Mouse (Mus musculus) layer of hippocampus, adult 11-12 months (tissue): ENCODE results near the gene Fbxo17.

ENCODE experiments used
- DNase-seq: peaks from one replicate; pipeline ENCODE4 v3.0.0; 2022; ENCODE audit warnings: low spot score

Gene Fbxo17

DNA sequence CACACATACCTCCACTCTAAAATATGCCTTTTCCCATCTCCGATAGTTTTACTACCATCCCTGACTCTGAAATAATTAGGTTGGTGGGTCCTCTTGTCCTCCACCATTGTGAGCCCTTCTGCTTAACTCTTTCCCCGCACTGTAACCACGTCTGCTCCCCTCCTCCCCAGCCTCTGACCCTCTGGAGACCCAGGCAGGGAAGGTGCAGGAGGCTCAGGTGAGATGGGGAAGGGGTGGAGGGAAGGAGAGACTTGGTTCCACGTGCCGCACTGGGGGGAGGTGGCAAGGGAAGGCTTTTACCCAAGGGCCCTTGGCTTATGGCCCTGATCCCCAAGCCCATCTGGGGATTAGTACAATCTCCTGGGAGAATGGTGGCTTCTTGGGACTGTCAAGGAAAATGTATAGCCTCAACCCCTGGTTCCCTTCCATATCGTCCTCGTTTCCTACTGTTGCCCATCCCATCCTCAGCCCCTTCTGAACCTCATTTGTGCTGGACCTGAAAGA, 50.9 kb downstream of the Fbxo17 start, which contains the start of gene Nfkbib:
Gene Nfkbib (minus strand): TSS at position 51 of the 504 bp plus-strand sequence.
- no peak for DNase-seq

GRCm38 (mm10) chr7:28769414-28769958, 52.9 kb downstream of the Fbxo17 start:
- no peak for DNase-seq

- no peak for DNase-seq
Measured at GRCm38 (mm10) chr7:28770309-28770708, 53.7 kb downstream of the Fbxo17 start.

DNA sequence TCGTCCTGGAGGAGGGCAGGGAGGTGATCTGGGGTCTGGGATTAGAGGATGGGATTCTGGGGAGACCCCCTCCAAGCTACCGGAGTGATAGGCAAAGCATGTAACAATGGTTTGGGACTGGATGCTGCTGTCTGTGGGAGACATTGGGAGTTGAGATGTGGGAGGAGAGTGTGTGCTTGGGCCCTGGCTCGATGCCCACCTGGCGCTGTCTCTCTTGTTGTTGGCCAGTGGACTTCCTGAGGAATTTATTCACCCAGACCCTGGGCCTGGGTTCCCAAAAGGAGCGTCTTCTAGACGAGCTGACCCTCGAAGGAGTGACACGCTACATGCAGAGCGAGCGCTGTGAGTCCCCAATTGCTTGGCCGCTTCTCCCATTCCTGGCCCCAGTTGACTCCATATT, 55.3 kb downstream of the Fbxo17 start:
- DNase-seq: no peak

- no peak for DNase-seq
Measured at GRCm38 (mm10) chr7:28773163-28773562, 56.6 kb downstream of the Fbxo17 start.

DNA sequence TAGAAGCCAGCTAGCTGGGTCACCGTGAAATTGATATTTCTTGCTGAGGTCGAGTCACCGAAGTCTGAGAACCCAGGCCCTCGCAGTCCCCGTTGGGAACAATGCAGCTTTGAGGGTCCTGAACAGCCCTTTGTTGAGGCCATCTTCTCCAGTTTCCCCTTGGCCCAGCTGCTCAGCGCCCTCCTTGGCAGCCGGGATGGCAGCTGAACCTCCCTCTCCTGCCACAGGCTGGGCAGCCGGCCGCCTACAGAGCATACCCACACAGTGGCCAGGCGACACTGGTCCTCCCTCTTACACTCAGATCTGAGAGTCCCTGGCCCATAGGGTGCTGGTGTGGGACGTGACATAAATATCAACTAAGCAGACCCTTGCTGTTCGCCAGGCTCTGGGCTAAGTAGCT, 57.6 kb downstream of the Fbxo17 start:
- DNase-seq: no peak

- no peak for DNase-seq
Measured at GRCm38 (mm10) chr7:28775129-28775528, 58.5 kb downstream of the Fbxo17 start.

DNA sequence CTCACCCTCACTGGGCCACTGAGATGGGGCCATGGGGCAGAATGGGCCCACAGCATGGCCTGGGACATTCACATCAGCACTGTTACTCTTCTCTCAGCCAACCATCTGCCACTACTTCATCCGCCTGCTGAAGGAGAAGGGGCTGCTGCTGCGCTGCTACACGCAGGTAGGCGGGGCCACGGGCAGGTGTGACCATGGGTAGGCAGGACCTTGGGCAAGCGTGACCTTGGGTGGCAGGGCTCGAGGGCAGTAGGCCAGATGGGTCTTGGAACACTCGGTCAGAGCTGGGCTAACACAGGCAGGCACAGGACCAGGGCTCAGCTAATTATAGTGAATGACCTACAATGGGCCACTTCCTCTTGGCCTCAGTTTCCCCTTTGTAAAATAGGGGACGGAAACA, 62.2 kb downstream of the Fbxo17 start:
- DNase-seq: no peak

- peak; percentile 95 for DNase-seq
Measured at GRCm38 (mm10) chr7:28780067-28780658, 63.6 kb downstream of the Fbxo17 start.

DNA sequence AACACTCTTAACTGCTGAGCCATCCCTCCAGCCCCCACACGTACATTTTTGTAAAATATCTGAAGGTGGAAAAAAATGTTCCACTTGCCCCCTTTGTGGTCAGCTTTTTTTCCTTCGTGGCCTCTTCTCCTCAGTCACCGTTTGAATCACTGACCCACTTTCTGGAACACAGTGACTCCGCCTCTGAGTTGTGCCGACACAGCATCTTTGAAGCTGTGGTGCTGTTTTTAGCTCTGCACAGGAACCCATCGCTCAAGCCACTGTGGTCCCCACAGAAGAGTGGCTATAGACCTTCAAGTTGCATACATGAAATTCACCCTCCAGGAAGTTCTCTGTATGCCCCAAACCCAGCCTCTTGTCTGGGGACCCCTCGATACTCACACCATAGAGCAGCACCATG, 64.3 kb downstream of the Fbxo17 start:
- no peak for DNase-seq

GRCm38 (mm10) chr7:28781261-28781663, 64.7 kb downstream of the Fbxo17 start:
- no peak for DNase-seq

DNA sequence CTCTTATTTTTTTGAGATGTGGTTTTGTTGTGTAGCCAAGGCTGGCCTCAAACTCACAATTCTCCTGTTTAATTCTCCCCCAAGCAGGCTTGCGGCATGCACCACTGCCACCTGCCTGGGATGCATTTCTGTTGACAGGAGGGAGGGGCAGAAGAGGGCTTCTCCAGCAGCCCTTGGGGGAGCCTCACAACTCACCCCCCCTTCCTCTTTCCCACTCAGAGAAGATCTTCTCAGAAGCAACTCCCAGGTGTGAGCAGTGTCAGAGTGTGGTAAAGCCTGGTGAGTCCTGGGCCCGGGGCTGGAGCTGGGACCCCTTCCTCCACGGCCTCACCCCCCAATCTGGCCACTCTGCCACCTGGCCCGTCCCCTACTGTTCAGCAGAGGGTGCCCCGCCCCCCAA, 68.6 kb downstream of the Fbxo17 start:
- no peak for DNase-seq
